Mouse (Mus musculus): ENCODE data around the gene Hnrnpr. TPM values are rescaled to one million over a fixed set of nuclear protein-coding genes. Genes with fewer than 3 reads are reported as not detected.

Hnrnpr gene
- 72.6 and 107 TPM in 2 replicates for polyA plus RNA-seq (2012)

DNA sequence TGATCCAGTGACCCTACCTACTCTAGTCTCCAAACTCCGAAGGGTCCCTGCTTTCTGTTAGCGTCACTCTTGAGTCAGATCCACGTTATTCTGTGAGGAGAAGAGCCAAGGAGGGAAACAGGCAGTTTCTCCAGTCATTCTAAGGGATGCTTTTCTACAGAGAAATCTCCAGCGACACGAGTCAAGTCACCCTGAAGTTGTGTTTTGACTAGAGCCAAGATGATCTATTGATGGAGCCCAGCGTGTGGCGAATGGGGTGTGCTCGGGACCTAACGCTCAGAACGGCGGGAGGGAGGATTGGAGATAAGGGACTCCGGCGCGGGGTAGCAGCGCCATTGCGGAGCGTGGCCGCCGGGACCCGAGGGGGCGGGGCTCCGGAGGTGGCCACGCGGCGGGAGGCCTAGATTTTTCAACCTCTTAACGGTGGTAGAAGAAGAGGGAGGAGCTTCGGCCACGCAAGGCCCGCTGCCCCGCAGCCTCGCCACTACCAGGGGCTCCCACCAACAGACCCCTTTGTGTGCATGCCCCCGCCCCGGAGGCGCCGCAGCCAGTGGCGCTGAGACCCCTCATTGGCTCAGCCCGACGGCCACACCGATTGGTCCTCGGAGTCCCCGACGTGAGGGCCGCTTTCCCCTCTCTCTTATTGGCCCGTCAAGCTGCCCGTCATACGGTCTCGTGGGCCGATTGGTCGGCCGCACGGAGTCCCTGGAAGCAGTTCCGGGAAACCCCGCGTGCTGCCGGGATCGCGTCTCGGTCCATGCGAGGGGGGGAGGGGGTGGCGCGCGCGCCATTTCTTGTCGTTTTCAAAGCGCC lies at the start of gene Hnrnpr:
Gene Hnrnpr (plus strand): TSS at position 714 of the 813 bp plus-strand sequence.
- no peak for TF ChIP-seq GATA1 (IDR thresholded peaks at IDR 0.05; ENCODE audit: low read length)

DNA sequence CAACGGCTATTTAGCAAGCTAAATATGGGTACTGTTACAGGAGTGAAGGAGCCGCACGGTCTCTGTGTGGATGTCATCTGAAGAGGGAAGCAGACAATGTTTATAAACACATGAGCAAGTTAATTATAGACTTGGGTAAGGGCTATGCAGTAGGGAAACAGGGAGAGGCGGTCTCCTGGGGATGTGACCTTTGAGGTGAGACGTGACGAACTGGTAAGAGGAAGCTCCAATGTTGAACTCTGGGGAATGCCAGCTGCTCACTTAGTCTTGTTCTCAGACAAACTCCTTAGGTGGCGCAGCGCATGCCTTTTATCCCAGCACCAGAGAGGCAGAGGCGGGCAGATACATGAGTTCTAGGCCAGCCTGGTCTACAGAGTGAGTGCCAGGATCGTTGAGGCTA lies 48.8 kb upstream of the Hnrnpr start:
- no peak for TF ChIP-seq GATA1 (IDR thresholded peaks at IDR 0.05; ENCODE audit: low read length)

DNA sequence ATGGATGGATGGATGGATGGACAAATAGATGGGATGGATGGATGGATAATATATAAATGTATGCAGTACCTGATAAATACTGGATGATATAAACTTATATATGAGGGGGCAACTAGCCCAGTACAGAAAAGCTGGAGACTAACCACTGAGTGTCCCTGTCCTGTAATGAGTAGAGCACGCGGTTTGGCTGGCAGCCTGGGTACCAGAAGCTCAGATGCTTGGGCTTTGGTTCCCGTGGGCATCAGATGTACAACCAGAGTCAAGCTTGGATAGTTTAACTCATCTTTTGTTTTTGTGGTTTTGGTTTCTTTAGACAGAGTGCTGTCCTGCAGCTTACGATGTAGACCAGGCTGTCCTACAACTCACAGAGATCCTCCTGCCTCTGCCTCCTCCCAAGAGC lies 47.2 kb upstream of the Hnrnpr start:
- TF ChIP-seq GATA1 (IDR thresholded peaks at IDR 0.05; ENCODE audit: low read length), result no peak

DNA sequence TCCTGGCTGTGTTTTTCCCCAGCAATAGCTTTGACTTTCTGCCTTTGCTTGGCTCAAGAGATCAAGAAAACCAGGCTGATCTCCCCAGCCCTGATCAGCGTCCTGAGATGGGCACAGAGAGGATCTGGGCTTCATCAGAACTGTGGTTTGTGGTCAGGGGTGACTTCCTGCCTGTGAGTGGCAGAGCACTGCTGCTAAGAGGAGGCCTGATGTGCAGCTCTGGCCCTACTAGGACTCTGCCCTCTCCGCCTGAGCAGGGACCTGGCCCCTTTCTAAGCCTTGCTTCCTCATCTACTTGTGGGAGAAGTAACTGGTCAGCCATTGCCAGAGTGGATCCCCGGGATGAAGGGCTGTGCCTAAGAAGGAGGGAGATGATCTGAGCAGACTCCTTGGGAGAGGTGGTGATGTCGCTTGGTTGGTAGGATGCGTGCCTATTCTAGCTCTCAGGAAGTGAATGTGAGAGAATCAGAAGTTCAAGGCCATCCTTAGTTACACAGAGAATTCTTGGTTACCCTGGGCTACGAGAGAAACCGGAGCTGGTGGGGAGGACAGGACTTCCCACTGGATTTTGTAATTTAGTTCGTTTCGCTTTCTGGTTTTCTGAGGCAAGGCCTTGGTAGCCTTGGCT lies 43.9 kb upstream of the Hnrnpr start:
- peak; percentile 47 for TF ChIP-seq GATA1 (IDR thresholded peaks at IDR 0.05; ENCODE audit: low read length)

DNA sequence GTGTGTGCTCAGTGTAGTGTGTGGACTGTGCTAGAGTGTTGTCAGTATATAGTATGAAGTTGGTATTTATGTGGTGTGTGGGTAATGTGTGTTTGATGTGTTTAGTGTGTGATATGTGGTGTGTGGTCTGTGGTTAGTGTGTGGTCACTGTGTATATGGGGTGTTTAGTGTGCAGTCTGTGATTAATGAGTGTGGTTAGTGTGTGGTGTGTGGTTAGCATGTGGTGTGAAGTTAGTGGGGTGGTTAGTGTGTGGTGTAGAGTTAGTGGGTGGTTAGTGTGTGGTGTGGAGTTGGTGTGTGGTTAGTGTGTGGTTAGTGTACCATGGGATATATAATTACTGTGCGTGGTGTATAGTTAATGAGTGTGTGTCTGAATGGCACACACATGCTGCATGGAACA lies 41.8 kb upstream of the Hnrnpr start:
- TF ChIP-seq GATA1 (IDR thresholded peaks at IDR 0.05; ENCODE audit: low read length), result no peak

DNA sequence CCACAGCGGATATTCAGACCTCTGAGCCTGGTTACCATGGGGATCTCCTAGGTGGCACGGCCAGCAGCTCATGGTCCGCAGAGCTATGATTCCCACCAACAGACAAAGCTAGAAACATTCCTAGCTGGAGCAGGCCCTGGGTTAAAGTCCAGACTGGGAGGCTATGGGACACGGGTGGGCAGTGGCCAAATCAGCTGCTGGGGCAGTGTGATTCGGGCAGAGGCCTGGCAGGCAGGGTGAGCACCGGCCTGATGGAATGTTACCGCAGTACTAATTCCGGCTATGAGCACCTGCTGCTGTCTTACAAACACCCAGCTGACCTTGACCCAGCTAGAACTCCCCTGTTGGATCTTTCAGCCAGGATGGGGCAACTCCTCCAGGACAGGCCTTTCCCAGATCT lies 40.1 kb upstream of the Hnrnpr start:
- no peak for TF ChIP-seq GATA1 (IDR thresholded peaks at IDR 0.05; ENCODE audit: low read length)

DNA sequence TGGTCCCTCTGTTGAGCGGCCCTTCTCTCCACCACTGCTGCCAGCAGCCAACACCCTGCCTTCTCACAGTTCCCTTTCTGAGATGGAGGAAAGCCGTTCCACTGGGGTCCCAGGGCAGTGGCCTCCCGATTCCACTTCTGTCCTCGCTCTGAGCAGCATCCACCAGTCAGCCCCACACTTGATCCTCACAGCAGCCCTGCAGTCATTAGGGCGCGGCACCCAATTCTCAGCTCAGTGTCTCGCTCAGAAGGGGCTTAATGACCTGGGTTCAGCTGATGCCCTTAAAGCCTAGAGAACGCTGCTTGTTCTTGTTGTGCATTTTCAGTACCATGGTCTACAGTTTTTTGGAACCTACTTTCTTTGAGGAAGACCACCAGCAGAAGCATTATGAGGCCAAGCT lies 29.6 kb upstream of the Hnrnpr start:
- no peak for TF ChIP-seq GATA1 (IDR thresholded peaks at IDR 0.05; ENCODE audit: low read length)

DNA sequence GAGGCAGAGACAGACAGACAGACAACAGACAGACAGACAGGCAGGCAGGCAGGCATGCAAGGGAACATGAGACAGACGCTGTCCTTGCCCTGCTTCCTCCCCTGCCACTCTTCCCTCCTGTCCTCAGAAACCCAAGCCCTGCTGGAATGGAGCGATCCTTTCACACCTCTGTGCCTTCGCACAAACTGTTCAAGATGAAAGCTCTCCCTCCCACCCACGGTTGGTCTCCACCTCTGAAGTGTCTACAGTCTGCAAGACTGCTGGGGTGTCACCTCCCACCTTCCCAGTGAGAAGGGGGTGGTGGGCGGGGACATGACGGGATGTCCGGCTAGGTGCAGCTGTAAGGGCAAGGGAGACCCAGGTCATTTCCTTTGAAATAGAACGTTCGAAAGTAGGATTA lies 29.1 kb upstream of the Hnrnpr start:
- TF ChIP-seq GATA1 (IDR thresholded peaks at IDR 0.05; ENCODE audit: low read length), result no peak

DNA sequence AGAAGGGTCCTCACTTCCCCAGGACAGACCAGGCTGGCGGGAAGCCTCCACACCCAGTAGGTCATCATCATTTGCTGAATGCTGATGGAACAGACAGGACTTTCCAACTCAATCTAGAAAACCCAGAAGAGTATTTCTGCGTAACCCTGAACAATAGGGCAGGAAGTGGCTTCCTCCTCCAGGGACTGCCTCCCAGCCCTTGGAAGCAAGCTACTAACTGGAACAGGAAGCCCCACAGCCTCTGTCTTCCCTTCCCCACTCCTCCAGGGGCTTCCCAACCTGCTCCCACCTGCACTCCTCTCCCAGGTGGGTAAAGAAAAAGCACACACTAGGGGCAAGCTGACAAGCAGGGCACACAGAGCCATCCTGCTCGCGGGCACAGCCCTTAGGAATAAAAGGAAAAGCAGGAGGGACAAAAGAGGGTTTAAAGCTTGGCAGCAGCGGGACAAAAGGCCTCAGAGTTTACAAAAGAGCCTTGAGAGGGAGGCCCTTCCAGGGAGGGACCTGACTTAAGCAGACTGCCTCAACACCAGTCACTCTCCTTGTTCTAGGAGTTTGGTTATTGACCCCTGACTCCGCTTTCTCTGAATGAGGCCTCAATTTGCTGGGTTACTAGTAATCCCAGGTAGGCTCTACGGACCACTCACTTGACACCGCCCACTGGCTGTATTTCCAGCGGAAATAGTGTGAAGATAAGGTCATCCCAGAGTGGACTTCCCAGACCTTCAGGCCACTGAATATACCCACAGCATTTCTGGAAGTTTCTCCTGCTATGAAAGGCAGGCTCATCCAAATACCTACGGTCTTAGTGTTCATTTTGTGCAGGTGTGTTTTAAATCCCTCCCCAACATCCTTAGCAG lies 27.9 kb upstream of the Hnrnpr start:
- no peak for TF ChIP-seq GATA1 (IDR thresholded peaks at IDR 0.05; ENCODE audit: low read length)

DNA sequence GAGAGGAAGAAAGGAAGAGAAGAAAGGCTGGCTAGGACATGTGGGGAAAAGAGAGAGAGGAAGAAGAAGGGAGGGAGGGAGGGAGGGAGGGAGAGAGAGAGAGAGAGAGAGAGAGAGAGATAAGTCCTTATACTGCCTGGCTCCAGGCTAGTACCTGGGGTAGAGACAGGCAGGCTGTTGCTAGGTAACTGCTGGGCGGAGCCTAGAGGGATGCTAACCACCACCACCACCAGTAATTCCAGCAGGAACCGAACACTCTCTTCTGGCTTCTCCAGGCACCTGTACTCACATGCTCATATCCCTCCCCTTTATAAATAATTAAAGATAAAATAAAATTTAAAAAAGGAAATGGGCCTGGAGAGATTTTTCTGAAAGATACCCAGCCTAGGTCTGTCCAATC lies 27.0 kb upstream of the Hnrnpr start:
- TF ChIP-seq GATA1 (IDR thresholded peaks at IDR 0.05; ENCODE audit: low read length), result no peak

DNA sequence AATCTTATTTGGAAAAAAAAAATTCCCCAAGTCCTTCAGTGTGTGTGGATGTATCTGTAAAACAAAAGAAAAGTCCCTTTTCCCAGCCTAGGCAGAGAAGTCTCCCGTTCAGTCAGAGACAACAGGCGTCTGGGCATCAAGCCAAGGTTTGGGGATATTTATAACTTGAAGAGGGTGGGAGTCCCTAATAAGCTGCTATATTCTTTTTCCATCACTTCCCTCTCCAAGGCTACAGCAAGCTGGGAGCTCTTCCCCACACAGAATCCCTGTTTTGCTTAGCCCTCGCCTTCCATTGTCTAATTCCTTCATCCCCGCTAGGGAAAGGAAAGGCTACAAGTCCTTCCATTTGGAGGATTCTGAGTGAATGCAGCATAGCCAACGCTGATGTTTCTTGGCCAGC lies 26.3 kb upstream of the Hnrnpr start, which contains the start of gene Zfp46:
Gene Zfp46 (plus strand): TSS at position 229 of the 400 bp plus-strand sequence.
- no peak for TF ChIP-seq GATA1 (IDR thresholded peaks at IDR 0.05; ENCODE audit: low read length)

DNA sequence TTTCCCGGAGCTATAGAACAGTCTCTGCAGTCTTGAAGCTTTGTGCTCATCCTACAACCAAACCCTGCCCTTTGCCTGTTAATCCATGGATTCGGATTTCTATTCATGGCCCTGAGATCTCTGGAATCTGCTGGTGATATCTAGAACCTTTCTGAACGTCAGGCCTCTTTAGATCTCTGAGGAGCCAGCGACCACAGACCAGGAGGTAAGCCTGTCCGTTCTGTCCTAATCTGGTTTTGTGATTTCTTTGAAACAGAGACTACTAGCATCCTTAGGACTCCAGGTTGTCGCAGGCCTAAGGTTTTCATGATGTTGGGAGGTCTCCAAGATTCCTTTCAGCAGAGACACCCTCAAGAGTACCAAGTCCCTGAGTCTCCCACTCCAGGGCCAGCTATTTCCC lies 25.9 kb upstream of the Hnrnpr start:
- no peak for TF ChIP-seq GATA1 (IDR thresholded peaks at IDR 0.05; ENCODE audit: low read length)

DNA sequence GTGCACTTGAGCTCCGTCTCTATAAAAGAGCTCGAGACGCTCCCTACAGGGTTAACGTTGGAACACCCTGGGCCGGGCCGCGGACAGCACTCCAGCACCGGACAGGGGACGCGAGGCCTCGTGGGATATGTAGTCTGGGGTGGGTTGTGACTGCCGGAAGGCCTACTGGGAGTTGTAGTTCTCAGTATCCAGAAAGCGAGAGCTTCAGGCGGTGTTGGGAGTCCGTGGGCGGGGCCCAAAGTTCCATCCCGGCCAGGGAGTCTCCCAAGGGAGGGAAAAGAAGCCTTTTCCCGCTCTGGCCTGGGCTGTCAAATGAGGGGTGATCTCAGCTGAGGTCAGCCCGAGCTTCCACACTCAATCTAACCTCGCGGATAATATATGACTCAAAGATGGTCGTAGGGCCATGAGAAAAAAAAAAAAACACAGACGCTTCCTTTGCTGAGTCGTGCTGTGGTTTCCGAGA lies 25.4 kb upstream of the Hnrnpr start:
- TF ChIP-seq GATA1 (IDR thresholded peaks at IDR 0.05; ENCODE audit: low read length), result no peak

DNA sequence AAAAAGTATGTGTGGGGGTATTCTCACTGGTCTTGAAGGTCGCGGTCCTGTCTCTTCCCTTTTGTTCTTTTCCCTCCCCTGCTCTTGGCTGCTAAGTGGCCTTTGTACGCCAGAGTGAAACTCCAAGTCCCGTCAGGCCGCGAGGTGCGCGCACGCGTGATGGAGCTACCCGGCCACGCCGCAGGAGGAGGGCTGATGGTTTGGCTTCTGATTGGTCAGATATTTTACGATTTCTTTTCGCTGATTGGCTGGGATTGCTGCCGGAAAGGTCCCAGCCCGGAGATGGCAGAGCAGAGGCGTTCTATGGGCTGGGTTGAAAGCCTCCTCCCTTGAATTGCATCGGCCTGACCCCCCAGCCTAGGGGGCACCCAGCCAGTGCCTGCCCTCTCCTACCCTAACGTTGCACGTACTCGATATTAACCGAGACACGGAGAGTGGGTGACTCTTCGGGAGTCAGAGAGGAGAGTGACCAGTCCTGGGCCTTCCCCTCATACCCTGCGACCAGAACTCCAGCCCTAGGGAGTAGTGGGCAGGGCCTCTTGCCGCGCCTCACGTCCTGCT lies 24.9 kb upstream of the Hnrnpr start:
- TF ChIP-seq GATA1 (IDR thresholded peaks at IDR 0.05; ENCODE audit: low read length), result no peak

DNA sequence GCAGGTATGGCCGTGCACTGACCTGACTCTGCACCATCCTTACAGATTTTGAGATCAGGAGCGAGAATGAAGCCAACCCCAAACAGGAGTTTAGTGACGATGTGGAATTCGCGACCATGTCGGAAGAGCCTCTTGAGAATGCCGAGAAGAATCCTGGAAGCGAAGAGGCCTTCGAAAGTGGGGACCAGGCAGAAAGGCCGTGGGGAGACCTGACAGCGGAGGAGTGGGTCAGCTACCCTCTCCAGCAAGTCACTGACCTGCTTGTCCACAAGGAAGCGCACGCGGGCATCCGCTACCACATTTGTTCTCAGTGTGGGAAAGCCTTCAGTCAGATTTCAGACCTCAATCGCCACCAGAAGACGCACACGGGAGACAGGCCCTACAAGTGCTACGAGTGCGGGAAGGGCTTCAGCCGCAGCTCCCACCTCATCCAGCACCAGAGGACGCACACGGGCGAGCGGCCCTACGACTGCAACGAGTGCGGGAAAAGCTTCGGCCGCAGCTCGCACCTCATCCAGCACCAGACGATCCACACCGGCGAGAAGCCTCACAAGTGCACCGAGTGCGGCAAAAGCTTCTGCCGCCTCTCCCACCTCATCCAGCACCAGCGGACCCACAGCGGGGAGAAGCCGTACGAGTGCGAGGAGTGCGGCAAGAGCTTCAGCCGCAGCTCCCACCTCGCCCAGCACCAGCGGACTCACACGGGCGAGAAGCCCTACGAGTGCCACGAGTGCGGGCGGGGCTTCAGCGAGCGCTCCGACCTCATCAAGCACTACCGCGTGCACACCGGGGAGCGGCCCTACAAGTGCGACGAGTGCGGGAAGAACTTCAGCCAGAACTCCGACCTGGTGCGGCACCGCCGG lies 20.6 kb upstream of the Hnrnpr start:
- TF ChIP-seq GATA1 (IDR thresholded peaks at IDR 0.05; ENCODE audit: low read length), result no peak
